Mouse (Mus musculus): Measurements from ENCODE around the gene Mettl6. TPM values are rescaled to one million over a fixed set of nuclear protein-coding genes. Genes with fewer than 3 reads are reported as not detected.
"Not testable (repeated sequence)": the region's sequence is repeated elsewhere in the genome, so short reads cannot be mapped to it uniquely, and the experiment has no call there.

The Mettl6 gene
- polyA plus RNA-seq, 1 experiment = 18.8 TPM

DNA sequence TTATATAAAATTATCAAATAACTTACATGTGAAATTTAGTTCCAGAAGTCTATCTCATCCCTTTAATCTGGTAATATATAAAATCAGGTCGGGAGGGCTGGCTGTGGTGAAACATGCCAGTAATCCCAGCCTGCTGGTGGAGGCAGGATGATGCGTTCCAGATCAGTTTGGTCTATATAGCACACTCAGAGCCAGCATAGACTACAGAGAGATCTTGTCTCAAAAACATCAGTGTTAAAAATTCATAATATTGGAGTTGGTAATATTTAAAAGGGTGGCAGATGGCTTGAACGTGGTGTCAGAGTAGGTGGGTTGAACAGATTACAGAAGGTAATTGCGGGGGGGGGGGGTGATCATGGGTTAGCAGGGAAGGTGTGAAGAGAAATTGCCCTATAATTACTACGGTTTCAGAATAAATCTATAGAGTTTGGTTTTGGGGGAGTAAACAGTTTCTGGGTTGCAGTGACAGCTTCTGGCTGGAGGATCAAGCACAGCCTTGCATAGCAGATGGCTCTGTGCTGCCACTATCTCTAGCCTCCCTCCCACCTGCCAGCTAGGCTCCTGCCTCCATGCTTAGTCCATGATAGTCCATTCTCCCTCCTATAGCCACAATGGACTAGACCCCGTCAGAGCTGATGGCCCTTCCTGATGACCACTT lies 38.6 kb downstream of the Mettl6 start:
- Histone ChIP-seq H3K4me1 (ENCODE audit: control insufficient read depth, insufficient read depth, low read length) (no peaks in the 10 kb centered on the region), H3K27ac (ENCODE audit: insufficient read depth, low read length) (no peak overlapping the region), H3K4me3 (ENCODE audit: insufficient read depth, low read length) (no peak overlapping the region)
- no peak for TF ChIP-seq POLR2A (IDR thresholded peaks at IDR 0.05; ENCODE audit: extremely low read depth, insufficient read depth, low read length)
- no peak for TF ChIP-seq CTCF (IDR thresholded peaks at IDR 0.05; ENCODE audit: extremely low read depth, insufficient read depth, low read length)

DNA sequence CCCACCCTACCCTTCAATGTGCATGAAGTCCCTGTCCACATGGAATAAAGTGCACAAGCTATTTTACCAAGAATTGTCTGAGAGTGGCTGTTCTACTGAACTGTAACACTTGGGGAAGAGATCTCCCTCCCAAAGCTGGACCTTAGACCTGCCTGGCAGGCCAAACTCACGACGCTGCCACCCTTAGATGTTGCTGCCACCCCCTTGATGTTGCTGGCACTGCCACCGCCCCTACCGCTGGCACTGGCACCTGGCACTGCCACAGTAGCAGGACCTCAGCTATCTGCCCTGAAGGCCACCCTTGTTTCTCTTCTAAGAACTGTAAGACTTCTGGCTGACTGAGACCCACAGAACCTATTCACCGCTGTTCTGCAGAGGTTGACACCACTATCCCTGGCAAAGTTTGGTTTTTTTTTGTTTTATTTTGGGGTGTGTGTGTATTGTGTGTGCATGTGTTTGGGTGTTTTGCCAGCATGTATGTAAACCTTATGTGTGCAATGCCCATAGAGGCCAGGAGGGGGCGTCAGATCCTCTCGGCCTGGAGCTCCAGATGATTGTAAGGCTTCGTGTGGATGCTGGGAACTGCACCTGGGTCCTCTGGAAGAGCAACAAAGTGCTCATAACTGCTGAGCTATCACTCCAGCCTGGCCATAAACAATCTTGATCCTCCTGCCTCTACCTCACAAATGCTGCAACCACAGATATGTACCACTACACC lies 39.8 kb downstream of the Mettl6 start:
- Histone ChIP-seq H3K4me1 (ENCODE audit: control insufficient read depth, insufficient read depth, low read length) (no peaks in the 10 kb centered on the region), H3K27ac (ENCODE audit: insufficient read depth, low read length) (no peak overlapping the region), H3K4me3 (ENCODE audit: insufficient read depth, low read length) (no peak overlapping the region)
- no peak for TF ChIP-seq CTCF (IDR thresholded peaks at IDR 0.05; ENCODE audit: extremely low read depth, insufficient read depth, low read length)
- TF ChIP-seq POLR2A (IDR thresholded peaks at IDR 0.05; ENCODE audit: extremely low read depth, insufficient read depth, low read length) = no peak

DNA sequence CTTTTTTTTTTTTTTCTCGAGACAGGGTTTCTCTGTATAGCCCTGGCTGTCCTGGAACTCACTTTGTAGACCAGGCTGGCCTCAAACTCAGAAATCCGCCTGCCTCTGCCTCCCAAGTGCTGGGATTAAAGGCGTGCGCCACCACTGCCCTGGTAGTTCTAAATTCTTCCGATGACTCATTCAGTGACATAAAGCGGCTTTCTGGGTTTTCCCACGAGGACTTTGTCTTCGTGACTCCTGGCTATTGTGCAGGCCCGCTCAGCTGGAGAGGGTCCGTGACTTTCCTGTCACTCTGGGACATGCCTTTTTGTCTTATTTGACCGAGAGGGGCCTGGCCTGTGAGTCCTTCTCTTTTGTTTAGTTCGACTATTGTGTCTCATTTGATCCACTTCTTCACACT lies 40.9 kb downstream of the Mettl6 start:
- H3K4me1 ChIP-seq (ENCODE audit: control insufficient read depth, insufficient read depth, low read length); H3K27ac ChIP-seq (ENCODE audit: insufficient read depth, low read length); H3K4me3 ChIP-seq (ENCODE audit: insufficient read depth, low read length): not testable (repeated sequence)

DNA sequence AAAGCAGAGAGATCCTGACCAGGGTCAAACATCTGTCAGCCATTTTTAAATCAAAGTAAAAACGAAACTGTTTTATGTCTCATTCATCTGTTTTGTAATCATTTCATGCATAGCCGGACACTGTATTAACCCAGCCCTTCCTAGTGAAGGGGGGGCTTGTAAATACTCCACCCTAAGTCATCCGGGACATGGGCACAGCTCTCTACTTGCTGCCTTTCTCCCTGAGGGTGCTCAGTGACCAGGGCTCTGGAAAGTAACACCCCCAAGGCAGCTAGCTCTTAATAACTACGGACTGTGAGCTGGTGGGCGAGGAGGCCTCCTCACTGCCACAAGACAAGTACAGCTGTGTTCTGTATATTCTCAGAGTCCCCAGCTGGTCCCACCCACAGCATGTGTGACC lies 45.8 kb downstream of the Mettl6 start:
- Histone ChIP-seq H3K4me1 (ENCODE audit: control insufficient read depth, insufficient read depth, low read length) (no peaks in the 10 kb centered on the region), H3K27ac (ENCODE audit: insufficient read depth, low read length) (no peak overlapping the region), H3K4me3 (ENCODE audit: insufficient read depth, low read length) (no peak overlapping the region)
- no peak for TF ChIP-seq CTCF (IDR thresholded peaks at IDR 0.05; ENCODE audit: extremely low read depth, insufficient read depth, low read length)
- TF ChIP-seq POLR2A (IDR thresholded peaks at IDR 0.05; ENCODE audit: extremely low read depth, insufficient read depth, low read length) = no peak

DNA sequence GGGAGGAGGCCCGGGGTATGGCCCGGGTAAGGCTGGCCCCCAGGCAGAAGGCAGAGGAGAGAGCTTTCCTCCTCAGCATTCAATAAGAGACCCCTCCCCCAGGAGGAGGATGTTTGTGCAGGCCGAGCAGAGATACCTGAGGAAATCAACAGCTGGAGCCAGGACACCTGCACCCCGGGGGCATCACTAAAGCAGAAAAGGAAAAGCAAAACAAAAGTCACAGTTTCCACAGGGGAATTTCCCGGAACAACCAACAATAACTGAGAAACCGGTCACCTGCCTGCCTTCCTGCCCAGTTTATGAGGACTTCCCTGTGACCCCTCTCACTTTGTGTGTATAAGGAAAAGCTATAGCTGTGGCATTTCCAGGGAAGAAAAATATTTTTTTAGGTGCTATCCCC lies 51.2 kb downstream of the Mettl6 start:
- Histone ChIP-seq H3K4me1 (ENCODE audit: control insufficient read depth, insufficient read depth, low read length) (no peaks in the 10 kb centered on the region), H3K27ac (ENCODE audit: insufficient read depth, low read length) (no peak overlapping the region)
- no peak for TF ChIP-seq POLR2A (IDR thresholded peaks at IDR 0.05; ENCODE audit: extremely low read depth, insufficient read depth, low read length)
- TF ChIP-seq CTCF (IDR thresholded peaks at IDR 0.05; ENCODE audit: extremely low read depth, insufficient read depth, low read length) = no peak

DNA sequence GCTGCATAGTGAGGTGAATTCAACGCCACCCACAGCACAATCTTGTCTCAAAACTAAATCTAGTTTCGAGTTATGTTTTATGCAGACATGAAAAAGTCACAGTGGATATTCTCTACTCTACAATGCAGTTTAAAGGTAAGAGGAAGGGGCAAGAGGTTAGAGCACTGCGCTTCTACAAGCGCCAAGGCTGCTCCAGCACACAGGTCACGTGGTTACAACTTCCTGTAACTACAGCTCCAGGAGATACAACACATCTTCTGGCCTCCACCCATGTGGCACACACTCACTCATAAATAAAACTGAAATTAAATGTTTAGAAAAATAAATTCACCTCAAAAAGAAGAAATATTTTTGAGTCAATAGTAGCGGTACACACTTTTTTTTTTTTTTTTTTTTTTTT lies 54.1 kb downstream of the Mettl6 start:
- TF ChIP-seq POLR2A (IDR thresholded peaks at IDR 0.05; ENCODE audit: extremely low read depth, insufficient read depth, low read length) (no peak), CTCF (IDR thresholded peaks at IDR 0.05; ENCODE audit: extremely low read depth, insufficient read depth, low read length) (no peak)
- no peak overlapping the region for H3K27ac ChIP-seq (ENCODE audit: insufficient read depth, low read length)
- H3K4me3 ChIP-seq (ENCODE audit: insufficient read depth, low read length) = no peak overlapping the region
- no peaks in the 10 kb centered on the region for H3K4me1 ChIP-seq (ENCODE audit: control insufficient read depth, insufficient read depth, low read length)

More for the DNA sequence above, 51.2 kb downstream of the Mettl6 start:
- H3K4me3 ChIP-seq (ENCODE audit: insufficient read depth, low read length) = no peak overlapping the region

DNA sequence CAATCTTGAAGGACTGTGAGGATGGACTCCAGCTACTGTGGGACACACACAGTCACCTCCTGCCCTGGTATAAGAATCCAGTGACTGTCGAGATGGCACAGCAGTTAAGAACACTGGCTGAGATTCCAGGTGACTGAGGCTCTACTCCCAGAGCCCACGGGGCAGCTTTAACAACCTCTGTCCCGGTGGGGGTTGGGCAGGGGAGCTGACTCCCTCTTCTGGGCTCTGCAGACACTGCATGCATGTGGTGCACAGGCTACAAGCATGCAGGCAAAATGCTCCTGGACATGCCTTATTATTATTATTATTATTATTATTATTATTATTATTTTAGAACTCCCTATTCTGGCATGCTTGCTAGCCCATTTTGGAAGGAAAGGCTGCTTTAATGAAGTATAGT lies 54.6 kb downstream of the Mettl6 start:
- Histone ChIP-seq H3K4me3 (ENCODE audit: insufficient read depth, low read length) (no peak overlapping the region), H3K27ac (ENCODE audit: insufficient read depth, low read length) (no peak overlapping the region), H3K4me1 (ENCODE audit: control insufficient read depth, insufficient read depth, low read length) (no peaks in the 10 kb centered on the region)
- TF ChIP-seq POLR2A (IDR thresholded peaks at IDR 0.05; ENCODE audit: extremely low read depth, insufficient read depth, low read length) (no peak), CTCF (IDR thresholded peaks at IDR 0.05; ENCODE audit: extremely low read depth, insufficient read depth, low read length) (no peak)

DNA sequence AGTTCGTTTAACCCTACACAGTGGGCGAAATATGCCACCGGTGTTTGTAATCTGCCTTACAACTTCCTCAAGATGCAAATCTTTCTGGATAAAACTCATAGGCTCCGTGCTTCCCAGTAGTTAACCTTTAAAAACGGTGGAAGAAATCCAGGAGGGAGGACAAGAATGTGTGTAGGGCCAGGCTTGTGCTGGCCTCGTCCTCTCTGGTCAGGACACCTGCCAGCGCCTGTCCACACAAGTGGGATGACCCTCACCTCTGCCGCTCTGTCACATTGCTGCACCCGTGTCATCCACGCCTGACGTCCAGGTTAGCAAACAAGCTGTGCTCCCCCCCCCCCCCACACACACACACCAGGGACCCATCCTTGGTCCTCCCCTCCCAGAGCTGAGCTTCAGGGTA lies 55.6 kb downstream of the Mettl6 start:
- no peaks in the 10 kb centered on the region for H3K4me1 ChIP-seq (ENCODE audit: control insufficient read depth, insufficient read depth, low read length)

DNA sequence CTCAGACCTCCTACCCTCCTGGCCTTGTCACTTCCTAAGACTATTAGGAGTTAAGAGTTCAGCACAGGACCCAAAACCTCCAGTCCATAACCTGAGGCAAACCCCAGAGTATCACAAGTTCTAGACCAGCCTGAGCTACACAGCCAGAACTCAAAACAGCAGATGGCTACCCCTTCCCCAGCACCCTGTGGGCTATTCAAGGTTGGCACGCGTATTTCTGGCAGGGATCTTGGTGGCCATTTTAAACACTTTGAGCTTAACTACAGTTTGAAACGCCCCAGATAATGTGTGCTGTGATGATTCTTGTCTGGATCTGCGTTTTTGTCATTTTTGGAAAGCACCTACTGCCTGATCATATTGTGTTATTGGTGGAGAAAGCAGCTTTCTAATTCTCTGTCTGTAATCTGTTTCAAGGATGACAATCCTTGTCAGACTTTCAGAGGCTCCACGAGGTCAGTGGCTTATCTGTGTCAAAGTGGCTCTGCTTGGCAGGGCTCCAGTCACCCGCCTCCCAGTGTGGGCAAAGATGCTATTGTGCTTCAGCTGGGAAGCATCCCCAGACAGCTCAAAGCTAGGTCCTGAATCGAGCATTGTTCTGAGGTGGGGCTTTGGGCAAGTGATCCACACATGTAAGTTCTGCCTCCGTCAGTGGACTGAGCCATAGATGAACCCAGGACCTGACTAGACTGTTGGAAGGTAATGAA lies 56.9 kb downstream of the Mettl6 start:
- Histone ChIP-seq H3K4me1 (ENCODE audit: control insufficient read depth, insufficient read depth, low read length) (no peaks in the 10 kb centered on the region), H3K27ac (ENCODE audit: insufficient read depth, low read length) (no peak overlapping the region), H3K4me3 (ENCODE audit: insufficient read depth, low read length) (no peak overlapping the region)
- TF ChIP-seq CTCF (IDR thresholded peaks at IDR 0.05; ENCODE audit: extremely low read depth, insufficient read depth, low read length) (no peak), POLR2A (IDR thresholded peaks at IDR 0.05; ENCODE audit: extremely low read depth, insufficient read depth, low read length) (no peak)

More for the DNA sequence above, 55.6 kb downstream of the Mettl6 start:
- no peak overlapping the region for H3K27ac ChIP-seq (ENCODE audit: insufficient read depth, low read length)
- no peak overlapping the region for H3K4me3 ChIP-seq (ENCODE audit: insufficient read depth, low read length)
- TF ChIP-seq CTCF (IDR thresholded peaks at IDR 0.05; ENCODE audit: extremely low read depth, insufficient read depth, low read length) (no peak), POLR2A (IDR thresholded peaks at IDR 0.05; ENCODE audit: extremely low read depth, insufficient read depth, low read length) (no peak)
